Mouse (Mus musculus): ENCODE data around the gene Gm9780.
"Not testable (repeated sequence)": the region's sequence is repeated elsewhere in the genome, so short reads cannot be mapped to it uniquely, and the experiment has no call there.

DNA sequence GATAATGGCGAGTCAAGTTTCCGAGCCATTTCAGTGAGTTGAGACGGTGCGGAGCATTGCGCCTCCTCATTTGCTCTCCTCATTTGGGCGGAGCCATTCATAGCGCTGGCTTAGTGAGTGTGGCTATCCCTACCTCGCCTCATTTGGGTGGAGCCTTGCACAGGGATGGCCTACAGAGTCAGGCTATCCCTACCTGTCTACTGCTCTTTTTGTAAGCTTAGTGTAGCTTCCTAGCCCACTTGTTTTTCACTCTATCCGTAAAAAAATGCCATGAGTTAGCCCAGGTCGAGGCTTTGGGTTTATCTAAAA is 24.8 kb upstream of the Gm9780 start, which contains the start of gene Tmem254c:
- TF ChIP-seq POLR2A (IDR thresholded peaks at IDR 0.05; ENCODE audit: borderline replicate concordance, control insufficient read depth, low read depth, low read length); CTCF (IDR thresholded peaks at IDR 0.05; ENCODE audit: control insufficient read depth, insufficient read depth, low read length): not testable (repeated sequence)
